Mouse (Mus musculus): ENCODE measurements around the gene Scd3. TPM values are rescaled to one million over a fixed set of nuclear protein-coding genes. Genes with fewer than 3 reads are reported as not detected.
A peak's percentile ranks its signal among the peaks of the same experiment; 100 is the strongest.
"Not testable (repeated sequence)": the region's sequence is repeated elsewhere in the genome, so short reads cannot be mapped to it uniquely, and the experiment has no call there.

Scd3 gene
- polyA plus RNA-seq, 1 experiment from 2014 or later: 0.66 TPM

- Histone ChIP-seq H3K27me3 (no peaks in the 10 kb centered on the region), H3K9me3 (replicated peaks) (no peaks in the 10 kb centered on the region), H3K9ac (no peak overlapping the region), H3K36me3 (no peaks in the 10 kb centered on the region), H3K4me2 (no peak overlapping the region), H3K4me1 (peaks cover 36% of the 10 kb centered on the region), H3K4me3 (replicated peaks) (no peak overlapping the region), H3K27ac (no peak overlapping the region)
- ATAC-seq (replicated peaks; ENCODE audit: low FRiP score): no peak
- WGBS: 7% methylated on average over 5 of the region's 5 CpGs
Measured at GRCm38 (mm10) chr19:44245761-44246171, 42.7 kb downstream of the Scd3 start.

- H3K27ac ChIP-seq: no peak overlapping the region
- H3K9ac ChIP-seq: no peak overlapping the region
- no peak overlapping the region for H3K4me3 ChIP-seq (replicated peaks)
- no peak overlapping the region for H3K4me2 ChIP-seq
- no peak for ATAC-seq (replicated peaks; ENCODE audit: low FRiP score)
- H3K4me1 ChIP-seq: peaks cover 36% of the 10 kb centered on the region
- WGBS: 65% methylated on average over 11 of the region's 11 CpGs
- H3K36me3 ChIP-seq: no peaks in the 10 kb centered on the region
- H3K27me3 ChIP-seq: no peaks in the 10 kb centered on the region
- H3K9me3 ChIP-seq (replicated peaks): no peaks in the 10 kb centered on the region
Measured at GRCm38 (mm10) chr19:44246341-44246911, 43.4 kb downstream of the Scd3 start.

- Histone ChIP-seq H3K4me3 (replicated peaks) (peak overlapping the region; percentile 48), H3K4me2 (peak overlapping the region; percentile 82), H3K27ac (peak overlapping the region; percentile 92), H3K9ac (peak overlapping the region; percentile 57), H3K4me1 (peaks cover 36% of the 10 kb centered on the region), H3K27me3 (no peaks in the 10 kb centered on the region), H3K9me3 (replicated peaks) (no peaks in the 10 kb centered on the region), H3K36me3 (no peaks in the 10 kb centered on the region)
- WGBS: 4% methylated on average over 25 of the region's 25 CpGs
- ATAC-seq (replicated peaks; ENCODE audit: low FRiP score): peak; percentile 24
Measured at GRCm38 (mm10) chr19:44247281-44248080, 44.4 kb downstream of the Scd3 start.

- H3K9me3 ChIP-seq (replicated peaks): no peaks in the 10 kb centered on the region
- WGBS: 2% methylated on average over 36 of the region's 36 CpGs
- peaks cover 36% of the 10 kb centered on the region for H3K4me1 ChIP-seq
- H3K27me3 ChIP-seq: no peaks in the 10 kb centered on the region
- peak; percentile 99 for ATAC-seq (replicated peaks; ENCODE audit: low FRiP score)
- H3K4me3 ChIP-seq (replicated peaks): peak overlapping the region; percentile 48
- peak overlapping the region; percentile 82 for H3K4me2 ChIP-seq
- H3K9ac ChIP-seq: peak overlapping the region; percentile 57
- peak overlapping the region; percentile 92 for H3K27ac ChIP-seq
- no peaks in the 10 kb centered on the region for H3K36me3 ChIP-seq
Measured at GRCm38 (mm10) chr19:44248081-44248853, 45.2 kb downstream of the Scd3 start.

- H3K9me3 ChIP-seq (replicated peaks): no peaks in the 10 kb centered on the region
- no peaks in the 10 kb centered on the region for H3K36me3 ChIP-seq
- ATAC-seq (replicated peaks; ENCODE audit: low FRiP score): no peak
- peak overlapping the region; percentile 48; the same call in 1 of the 2 replicates for H3K4me3 ChIP-seq (replicated peaks)
- 59% methylated on average over 11 of the region's 11 CpGs for WGBS
- H3K4me1 ChIP-seq: peaks cover 36% of the 10 kb centered on the region
- H3K27me3 ChIP-seq: no peaks in the 10 kb centered on the region
- H3K27ac ChIP-seq: peak overlapping the region; percentile 92
- H3K4me2 ChIP-seq: peak overlapping the region; percentile 82
- H3K9ac ChIP-seq: no peak overlapping the region
Measured at GRCm38 (mm10) chr19:44248854-44249351, 45.8 kb downstream of the Scd3 start.

GRCm38 (mm10) chr19:44251138-44251537 lies 48.1 kb downstream of the Scd3 start:
- H3K9ac ChIP-seq; H3K4me3 ChIP-seq (replicated peaks); H3K4me2 ChIP-seq; H3K9me3 ChIP-seq (replicated peaks); H3K36me3 ChIP-seq; ATAC-seq (replicated peaks; ENCODE audit: low FRiP score); H3K27ac ChIP-seq; H3K27me3 ChIP-seq: not testable (repeated sequence)
- H3K4me1 ChIP-seq: peaks cover 31% of the 10 kb centered on the region
- 91% methylated on average over 6 of the region's 6 CpGs for WGBS

GRCm38 (mm10) chr19:44251936-44252558 lies 49.0 kb downstream of the Scd3 start:
- Histone ChIP-seq H3K9ac (no peak overlapping the region), H3K4me2 (no peak overlapping the region), H3K36me3 (no peaks in the 10 kb centered on the region), H3K9me3 (replicated peaks) (no peaks in the 10 kb centered on the region), H3K27me3 (no peaks in the 10 kb centered on the region), H3K27ac (no peak overlapping the region), H3K4me3 (replicated peaks) (no peak overlapping the region), H3K4me1 (peaks cover 21% of the 10 kb centered on the region)
- WGBS: 67% methylated on average over 12 of the region's 12 CpGs
- no peak for ATAC-seq (replicated peaks; ENCODE audit: low FRiP score)

GRCm38 (mm10) chr19:44254106-44254505 lies 51.0 kb downstream of the Scd3 start:
- not testable (repeated sequence) for H3K9me3 ChIP-seq (replicated peaks); H3K4me2 ChIP-seq; H3K27ac ChIP-seq; H3K36me3 ChIP-seq; H3K4me1 ChIP-seq; ATAC-seq (replicated peaks; ENCODE audit: low FRiP score); H3K27me3 ChIP-seq; H3K4me3 ChIP-seq (replicated peaks); H3K9ac ChIP-seq
- WGBS: 77% methylated on average over 4 of the region's 4 CpGs

- Histone ChIP-seq H3K36me3 (no peaks in the 10 kb centered on the region), H3K27ac (no peak overlapping the region), H3K9ac (no peak overlapping the region), H3K4me2 (no peak overlapping the region), H3K9me3 (replicated peaks) (no peaks in the 10 kb centered on the region), H3K4me1 (no peaks in the 10 kb centered on the region), H3K4me3 (replicated peaks) (no peak overlapping the region), H3K27me3 (no peaks in the 10 kb centered on the region)
- WGBS: 82% methylated on average over 13 of the region's 13 CpGs
- ATAC-seq (replicated peaks; ENCODE audit: low FRiP score): no peak
Measured at GRCm38 (mm10) chr19:44257377-44257966, 54.4 kb downstream of the Scd3 start.

- no peaks in the 10 kb centered on the region for H3K9me3 ChIP-seq (replicated peaks)
- H3K4me1 ChIP-seq: no peaks in the 10 kb centered on the region
- no peak overlapping the region for H3K27ac ChIP-seq
- no peak overlapping the region for H3K4me3 ChIP-seq (replicated peaks)
- ATAC-seq (replicated peaks; ENCODE audit: low FRiP score): no peak
- H3K36me3 ChIP-seq: no peaks in the 10 kb centered on the region
- no peak overlapping the region for H3K4me2 ChIP-seq
- no peak overlapping the region for H3K9ac ChIP-seq
- H3K27me3 ChIP-seq: no peaks in the 10 kb centered on the region
- WGBS: 71% methylated on average over 4 of the region's 4 CpGs
Measured at GRCm38 (mm10) chr19:44259484-44259883, 56.4 kb downstream of the Scd3 start.

- H3K27ac ChIP-seq: no peak overlapping the region
- H3K4me1 ChIP-seq: peaks cover 5% of the 10 kb centered on the region
- ATAC-seq (replicated peaks; ENCODE audit: low FRiP score): no peak
- no peak overlapping the region for H3K4me2 ChIP-seq
- 78% methylated on average over 5 of the region's 5 CpGs for WGBS
- H3K4me3 ChIP-seq (replicated peaks): no peak overlapping the region
- no peaks in the 10 kb centered on the region for H3K27me3 ChIP-seq
- no peaks in the 10 kb centered on the region for H3K9me3 ChIP-seq (replicated peaks)
- H3K9ac ChIP-seq: no peak overlapping the region
- no peaks in the 10 kb centered on the region for H3K36me3 ChIP-seq
Measured at GRCm38 (mm10) chr19:44260487-44260886, 57.4 kb downstream of the Scd3 start.
